Mouse (Mus musculus) G1E (cell line): ENCODE results near the gene Gse1. TPM values are rescaled to one million over a fixed set of nuclear protein-coding genes. Genes with fewer than 3 reads are reported as not detected.

Source experiments
- ATAC-seq: 2 replicates; pipeline ENCODE4 v1.8.0; 2016; ENCODE audit warnings: mild to moderate bottlenecking; ENCODE audit not compliant: insufficient number of reproducible peaks, poor library complexity, low FRiP score, severe bottlenecking; ENCODE audit errors: extremely low read depth
- DNase-seq: peaks from one replicate; pipeline ENCODE4 v3.0.0; 2012; ENCODE audit warnings: low spot score
- H3K27me3 ChIP-seq: 2 replicates; pipeline ENCODE4 v1.6.1; 2012; ENCODE audit warnings: mild to moderate bottlenecking, low read length, inconsistent platforms; ENCODE audit not compliant: insufficient read depth
- H3K36me3 ChIP-seq: replicated peaks from 2 replicates; pipeline ENCODE3; 2012; ENCODE audit warnings: mild to moderate bottlenecking, inconsistent platforms
- H3K4me1 ChIP-seq: 2 replicates; pipeline ENCODE4 v1.6.1; 2012; ENCODE audit warnings: low read depth, low read length, inconsistent platforms, mixed read lengths; ENCODE audit not compliant: insufficient read depth
- H3K4me3 ChIP-seq: 2 replicates; pipeline ENCODE4 v1.5.1; 2012; ENCODE audit warnings: low read depth, mild to moderate bottlenecking, inconsistent platforms, low read length, moderate library complexity, mixed read lengths
- H3K9me3 ChIP-seq: replicated peaks from 2 replicates; pipeline ENCODE4 v1.6.1; 2012; ENCODE audit warnings: inconsistent platforms
- CTCF ChIP-seq: IDR thresholded peaks from 2 replicates; pipeline ENCODE4 v1.5.1; 2012; ENCODE audit warnings: low read depth, low read length, inconsistent platforms, mixed read lengths
- GATA1 ChIP-seq: IDR thresholded peaks from 2 replicates; pipeline ENCODE4 v1.6.1; 2012; ENCODE audit warnings: borderline replicate concordance, low read length, inconsistent platforms, mixed read lengths
- GATA2 ChIP-seq: IDR thresholded peaks from 2 replicates; pipeline ENCODE4 v1.6.1; 2012; ENCODE audit warnings: low read depth, low read length, inconsistent platforms, borderline replicate concordance
- POLR2AphosphoS5 ChIP-seq: IDR thresholded peaks from 2 replicates; pipeline ENCODE4 v1.6.1; 2012; ENCODE audit warnings: low read depth, low read length, inconsistent platforms; ENCODE audit not compliant: insufficient replicate concordance
- TAL1 ChIP-seq: conservative IDR thresholded peaks from 2 replicates; pipeline ENCODE4 v1.6.1; 2012; ENCODE audit warnings: low read depth, low read length, inconsistent platforms, mixed read lengths
- polyA plus RNA-seq: library from polyadenylated mRNA; stranded (reverse); fragments of >175 nt; gene quantifications from 2 replicates; pipeline ENCODE4 v1.2.3, GENCODE M21; 2012
- total RNA-seq, 2 experiments: library from RNA; stranded (forward) in 1 of 2; stranded (reverse) in 1 of 2; fragments of 200-1000 nt in 1 of 2; fragments of >200 nt in 1 of 2; fragmentation: Nextera tagmentation in 1 of 2; gene quantifications; 2 replicates each; pipeline ENCODE4 v1.2.3; 2014 to 2017

Gene Gse1
- total and polyA plus RNA-seq, 3 experiments: 6.3 to 106 (median 48.4) TPM

DNA sequence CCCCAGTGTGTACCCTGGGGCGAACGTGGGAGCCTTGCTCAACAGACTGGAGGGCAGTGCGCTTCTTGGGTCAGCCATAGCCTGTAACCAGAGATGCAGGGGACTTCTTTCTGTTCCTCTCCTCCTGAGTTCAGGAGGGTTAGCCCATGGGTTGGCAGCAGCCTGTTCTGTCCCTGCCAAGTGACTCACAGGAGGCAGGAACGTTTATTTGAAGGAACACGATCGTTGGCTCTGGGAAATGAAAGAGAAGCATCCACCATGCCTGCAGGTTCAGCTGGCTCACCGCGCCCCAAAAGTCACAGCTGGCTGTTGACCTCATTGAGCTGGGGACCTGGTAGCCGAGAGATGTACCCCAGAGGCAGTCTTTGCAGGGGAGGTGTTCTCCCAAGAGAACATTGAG, 80.3 kb downstream of the Gse1 start:
- Histone ChIP-seq H3K27me3 (peaks cover 63% of the 10 kb centered on the region), H3K36me3 (no peaks in the 10 kb centered on the region), H3K9me3 (no peaks in the 10 kb centered on the region), H3K4me3 (no peak overlapping the region), H3K4me1 (peaks cover 2% of the 10 kb centered on the region; the same call in 1 of the 2 replicates)
- DNase-seq: no peak
- no peak for ATAC-seq
- TF ChIP-seq GATA2 (no peak), POLR2AphosphoS5 (no peak), GATA1 (no peak), CTCF (no peak), TAL1 (no peak)

DNA sequence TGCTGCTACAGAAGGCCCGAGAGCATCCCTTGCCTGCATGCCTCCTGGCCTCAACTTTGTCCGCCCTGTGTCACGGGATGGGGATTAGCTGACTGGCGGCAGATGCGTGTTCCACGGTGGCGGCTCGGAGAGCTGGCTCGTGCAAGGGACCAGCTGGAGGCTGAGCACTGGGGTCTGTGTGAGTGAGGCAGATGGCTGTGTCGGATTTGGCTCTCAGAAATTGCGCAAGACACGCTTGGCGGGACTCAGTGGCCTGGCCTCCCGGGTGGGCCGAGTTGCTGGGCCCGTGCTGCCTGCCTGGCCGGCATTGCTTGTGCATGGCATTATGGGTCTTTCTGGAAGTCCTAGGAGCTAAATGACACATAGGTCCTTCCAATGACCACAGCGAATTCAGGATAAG, 81.1 kb downstream of the Gse1 start:
- Histone ChIP-seq H3K27me3 (peaks cover 62% of the 10 kb centered on the region), H3K9me3 (no peaks in the 10 kb centered on the region), H3K4me1 (peaks cover 2% of the 10 kb centered on the region; the same call in 1 of the 2 replicates), H3K36me3 (no peaks in the 10 kb centered on the region), H3K4me3 (no peak overlapping the region)
- DNase-seq (no peak), ATAC-seq (no peak)
- TF ChIP-seq GATA1 (no peak), TAL1 (no peak), CTCF (no peak), GATA2 (no peak), POLR2AphosphoS5 (no peak)

DNA sequence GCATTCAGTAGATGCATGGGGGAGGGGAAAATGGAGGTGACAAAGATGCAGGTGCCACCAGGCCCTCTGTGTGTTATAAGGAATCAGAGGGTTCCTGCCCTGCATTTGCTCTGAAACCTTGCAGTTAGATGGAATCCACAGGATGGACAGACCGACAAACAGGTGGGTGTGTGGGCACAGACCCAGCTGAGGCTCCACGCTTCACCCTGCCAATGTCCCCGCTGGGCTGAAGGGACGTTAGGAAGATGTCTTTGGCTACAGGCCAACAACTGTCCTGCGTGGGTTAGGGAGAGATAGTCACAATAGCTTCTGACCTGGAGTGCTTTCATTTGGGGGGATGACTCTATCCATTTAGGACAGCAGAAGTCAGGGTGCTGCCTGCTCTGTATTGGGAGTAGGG, 81.8 kb downstream of the Gse1 start:
- TF ChIP-seq GATA2: no peak
- no peak for TF ChIP-seq GATA1
- no peak for TF ChIP-seq CTCF
- TF ChIP-seq POLR2AphosphoS5: no peak
- TF ChIP-seq TAL1: no peak
- peaks cover 60% of the 10 kb centered on the region for H3K27me3 ChIP-seq
- H3K9me3 ChIP-seq: no peaks in the 10 kb centered on the region
- DNase-seq (no peak), ATAC-seq (no peak)
- H3K4me3 ChIP-seq: no peak overlapping the region
- H3K36me3 ChIP-seq: no peaks in the 10 kb centered on the region
- peaks cover 2% of the 10 kb centered on the region; the same call in 1 of the 2 replicates for H3K4me1 ChIP-seq

DNA sequence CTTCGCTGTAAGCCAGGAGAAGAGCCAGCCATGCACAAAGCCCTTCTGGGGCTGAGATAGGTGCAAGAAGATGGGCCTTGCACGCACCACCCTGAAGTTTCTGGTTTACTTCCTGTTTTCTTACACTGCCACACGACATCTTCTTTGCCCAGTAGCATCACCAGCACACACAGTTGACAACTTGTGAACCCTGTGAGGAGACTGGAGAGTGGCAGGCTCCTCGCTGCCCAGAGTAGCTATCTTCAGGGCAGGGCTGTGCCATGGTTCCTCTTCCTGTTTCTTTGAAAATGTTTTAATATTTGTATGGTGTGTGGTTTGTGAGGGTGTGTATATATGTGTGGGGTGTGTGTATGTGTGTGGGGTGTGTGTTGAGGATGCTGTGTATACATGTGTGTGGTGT, 84.2 kb downstream of the Gse1 start:
- Histone ChIP-seq H3K27me3 (peaks cover 65% of the 10 kb centered on the region), H3K4me3 (no peak overlapping the region), H3K9me3 (no peaks in the 10 kb centered on the region), H3K36me3 (no peaks in the 10 kb centered on the region), H3K4me1 (peaks cover 2% of the 10 kb centered on the region; the same call in 1 of the 2 replicates)
- DNase-seq (no peak), ATAC-seq (no peak)
- TF ChIP-seq CTCF (no peak), GATA2 (no peak), POLR2AphosphoS5 (no peak), TAL1 (no peak), GATA1 (no peak)

DNA sequence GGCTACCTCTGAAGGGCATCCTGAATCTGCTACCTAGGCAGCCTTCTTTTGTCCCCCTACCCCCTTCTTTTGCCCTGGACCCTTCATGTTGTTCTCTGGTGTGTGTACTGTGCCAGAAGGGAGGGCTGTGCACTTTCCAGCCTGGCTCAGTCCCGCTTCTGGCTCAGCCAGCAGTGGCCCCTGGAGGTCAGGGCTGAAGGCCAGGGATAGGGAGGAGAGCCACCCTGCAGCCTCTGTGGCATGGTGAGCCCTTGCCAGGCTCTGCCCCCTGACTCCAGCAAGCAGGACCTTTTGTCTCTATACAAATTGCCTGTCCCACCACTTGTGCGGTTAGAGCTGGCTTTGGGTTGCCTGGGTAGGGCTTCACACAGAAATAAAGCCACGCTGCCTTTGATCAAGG, 85.4 kb downstream of the Gse1 start:
- Histone ChIP-seq H3K36me3 (no peaks in the 10 kb centered on the region), H3K9me3 (no peaks in the 10 kb centered on the region), H3K4me1 (peaks cover 2% of the 10 kb centered on the region; the same call in 1 of the 2 replicates), H3K4me3 (no peak overlapping the region), H3K27me3 (peaks cover 64% of the 10 kb centered on the region)
- DNase-seq (no peak), ATAC-seq (no peak)
- TF ChIP-seq CTCF (no peak), POLR2AphosphoS5 (no peak), GATA1 (no peak), TAL1 (no peak), GATA2 (no peak)

DNA sequence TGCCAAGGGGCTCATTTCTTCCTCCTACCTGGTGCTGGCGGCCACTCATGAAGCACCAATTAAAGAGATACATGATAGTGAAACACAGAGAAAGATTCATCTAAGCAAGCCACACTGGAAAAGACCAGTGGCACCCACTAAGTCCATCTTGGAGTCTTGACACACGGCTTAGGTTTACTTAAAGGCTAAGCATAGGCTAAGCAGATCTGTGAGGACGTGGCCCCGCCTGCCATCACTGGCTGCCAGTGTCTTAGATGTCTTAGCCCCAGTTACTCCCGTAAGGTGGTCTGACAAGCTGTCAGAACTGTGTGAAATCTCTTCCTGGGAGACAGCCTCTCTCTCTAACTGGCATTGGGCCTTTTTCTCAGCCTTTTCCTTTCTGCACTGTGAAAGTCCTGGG, 86.7 kb downstream of the Gse1 start:
- Histone ChIP-seq H3K27me3 (peaks cover 53% of the 10 kb centered on the region), H3K9me3 (no peaks in the 10 kb centered on the region), H3K4me1 (peaks cover 2% of the 10 kb centered on the region; the same call in 1 of the 2 replicates), H3K36me3 (no peaks in the 10 kb centered on the region), H3K4me3 (no peak overlapping the region)
- DNase-seq: no peak
- ATAC-seq: no peak
- no peak for TF ChIP-seq GATA2

DNA sequence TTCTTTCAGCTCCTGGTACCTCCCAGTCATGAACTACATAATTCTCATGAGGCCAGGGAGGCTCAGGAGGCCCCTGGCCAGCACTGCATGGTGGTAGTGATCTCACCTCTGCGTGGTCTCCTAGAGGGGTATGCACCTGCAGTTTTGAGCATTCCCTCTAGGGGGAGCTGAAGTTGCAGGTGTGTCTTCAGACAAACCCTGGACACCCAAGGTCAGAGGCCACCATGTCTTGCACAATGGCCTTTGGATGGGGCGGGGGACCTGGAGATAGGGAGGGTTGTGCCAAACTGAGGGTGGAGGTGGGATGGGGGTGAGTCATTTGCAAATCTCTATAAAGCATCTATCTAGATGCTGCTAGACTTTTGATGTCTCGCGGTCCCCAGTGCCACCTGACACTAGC, 87.4 kb downstream of the Gse1 start:
- H3K4me3 ChIP-seq: no peak overlapping the region
- H3K4me1 ChIP-seq: peaks cover 2% of the 10 kb centered on the region; the same call in 1 of the 2 replicates
- DNase-seq: no peak

More for the DNA sequence above, 87.4 kb downstream of the Gse1 start:
- no peak for TF ChIP-seq POLR2AphosphoS5
- peak; percentile 20; the same call in 1 of the 2 replicates for TF ChIP-seq CTCF
- Histone ChIP-seq H3K9me3 (no peaks in the 10 kb centered on the region), H3K27me3 (peaks cover 48% of the 10 kb centered on the region), H3K36me3 (no peaks in the 10 kb centered on the region)
- ATAC-seq: no peak
